Comparison of ENCODE assay signal across 12 mouse cellular contexts in the genomic region with DNA sequence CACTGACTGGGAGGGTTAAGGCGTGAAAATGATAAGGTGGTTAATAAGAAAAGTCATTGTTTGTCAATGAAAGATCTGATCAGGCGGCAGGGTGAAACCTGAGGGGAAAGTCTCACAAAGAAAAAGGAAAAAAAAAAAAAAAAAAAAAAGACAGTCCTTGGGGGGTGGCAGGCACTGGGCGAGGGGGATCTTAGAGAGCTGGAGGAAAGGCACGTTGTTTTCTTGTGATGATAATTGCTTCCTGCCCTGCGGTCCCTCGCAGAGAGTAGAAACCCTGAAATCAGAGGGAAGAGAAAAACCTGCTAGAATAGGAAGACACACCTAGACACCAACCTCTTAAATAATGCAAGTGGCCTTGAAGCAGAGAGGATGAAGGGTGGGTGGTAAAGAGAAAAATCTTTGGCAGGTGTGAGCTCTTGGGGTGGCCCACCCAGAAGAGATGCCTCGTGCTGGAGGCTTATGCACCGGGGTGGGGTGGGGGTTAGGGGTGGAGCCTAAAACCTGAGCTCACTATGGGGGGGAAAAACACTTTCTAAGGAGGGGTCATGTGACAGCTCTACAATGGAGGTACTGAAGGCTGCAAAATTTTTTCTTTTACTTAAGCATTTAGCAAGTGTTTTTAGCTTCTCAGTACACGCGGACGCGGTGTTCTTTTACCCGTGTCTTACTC.
DNase-seq lines count a peak whose midpoint lies in the region; ATAC-seq lines count a peak whose summit lies in the region.
"Had no signal": no experiment of that assay in that cellular context is flagged by ENCODE, and none has a peak within 500 bp of the region (broad histone marks: within the 10 kb centered on the region; RNA-seq: fewer than 3 reads in every experiment).

No protein-coding gene starts in this region.

- H3K9me3 ChIP-seq in heart, embryonic 13.5 days, result 0 out of 2 replicates have a peak, but pooled peaks cover 4% of the 10 kb centered on the region
- no peaks in the 10 kb centered on the region for H3K9me3 ChIP-seq in forebrain, embryonic 15.5 days
- H3K9me3 ChIP-seq in midbrain, embryonic 14.5 days (ENCODE audit: control insufficient read depth, low read length), result no peaks in the 10 kb centered on the region

- H3K36me3 ChIP-seq in heart, embryonic 13.5 days, result no peaks in the 10 kb centered on the region
- H3K36me3 ChIP-seq in forebrain, embryonic 15.5 days, result no peaks in the 10 kb centered on the region
- H3K36me3 ChIP-seq in midbrain, embryonic 14.5 days (ENCODE audit: control insufficient read depth, insufficient read depth, low read length), result no peaks in the 10 kb centered on the region

- intact Hi-C loops in heart, postnatal 36 days (cut with DNase I), result no loop called here

- H3K4me2 ChIP-seq in heart, embryonic 13.5 days, result peak overlapping the region; percentile 37
- no peak overlapping the region for H3K4me2 ChIP-seq in forebrain, embryonic 15.5 days (replicated peaks)
- H3K4me2 ChIP-seq in midbrain, embryonic 14.5 days (ENCODE audit: low read length), result peak overlapping the region; percentile 37
- H3K4me2 ChIP-seq: lung, embryonic 14.5 days had no signal

- H3K9ac ChIP-seq in heart, embryonic 13.5 days, result peak overlapping the region; percentile 52
- no peak overlapping the region for H3K9ac ChIP-seq in forebrain, embryonic 15.5 days (replicated peaks)
- no peak overlapping the region for H3K9ac ChIP-seq in midbrain, embryonic 14.5 days (replicated peaks; ENCODE audit: low read length)
- H3K9ac ChIP-seq: lung, embryonic 14.5 days had no signal

- H3K4me3 ChIP-seq in heart, embryonic 13.5 days, result no peak overlapping the region
- no peak overlapping the region for H3K4me3 ChIP-seq in forebrain, embryonic 15.5 days
- no peak overlapping the region for H3K4me3 ChIP-seq in midbrain, embryonic 14.5 days (replicated peaks; ENCODE audit: low read depth, low read length)
- H3K4me3 ChIP-seq: left cerebral cortex, adult 2 months had no signal

- peaks cover 23% of the 10 kb centered on the region for H3K4me1 ChIP-seq in heart, embryonic 13.5 days
- peaks cover 7% of the 10 kb centered on the region for H3K4me1 ChIP-seq in forebrain, embryonic 15.5 days
- H3K4me1 ChIP-seq in midbrain, embryonic 14.5 days (ENCODE audit: control insufficient read depth, insufficient read depth, low read length), result peaks cover 13% of the 10 kb centered on the region; the same call in 1 of the 2 replicates

- 24% methylated on average over 13 of the region's 13 CpGs for WGBS in heart, embryonic 13.5 days
- 16% methylated on average over 13 of the region's 13 CpGs for WGBS in forebrain, embryonic 15.5 days
- 12% methylated on average over 13 of the region's 13 CpGs for WGBS in midbrain, embryonic 14.5 days

- no peaks in the 10 kb centered on the region for H3K27me3 ChIP-seq in heart, embryonic 13.5 days (replicated peaks)
- H3K27me3 ChIP-seq in forebrain, embryonic 15.5 days, result no peaks in the 10 kb centered on the region
- H3K27me3 ChIP-seq in midbrain, embryonic 14.5 days (ENCODE audit: control insufficient read depth, insufficient read depth, low read length), result no peaks in the 10 kb centered on the region

- no peak for DNase-seq in heart, postnatal 36 days
- DNase-seq in ES-CJ7 (ENCODE audit: low read depth, low spot score), result peak; percentile 96
- peak; percentile 47 for DNase-seq in midbrain, embryonic 14.5 days
- DNase-seq in left cerebral cortex, adult 8-10 months (ENCODE audit: low spot score in 2 of 2), result no peak
- no peak for DNase-seq in cerebellum, postnatal 25 days
- no peak for DNase-seq in adipocyte (ENCODE audit: low spot score)
- DNase-seq: cerebellum, adult 18-20 months; kidney, adult 8-10 months; lung, embryonic 14.5 days had no signal

- no peak overlapping the region for H3K27ac ChIP-seq in heart, embryonic 13.5 days (replicated peaks)
- no peak overlapping the region for H3K27ac ChIP-seq in forebrain, embryonic 15.5 days (replicated peaks)
- no peak overlapping the region for H3K27ac ChIP-seq in midbrain, embryonic 14.5 days (replicated peaks; ENCODE audit: low read depth, low read length)
- H3K27ac ChIP-seq: left cerebral cortex, adult 2 months had no signal

- ATAC-seq in heart, embryonic 13.5 days (ENCODE audit: extremely low read depth, insufficient number of reproducible peaks, low FRiP score, low TSS enrichment), result no peak
- peak; percentile 57 for ATAC-seq in forebrain, embryonic 15.5 days (replicated peaks)
- peak; percentile 41; the same call in 1 of the 2 replicates for ATAC-seq in midbrain, embryonic 14.5 days (ENCODE audit: low FRiP score, low TSS enrichment)

Comparison
In these comparisons a context has a peak if more than half of its experiments do, and no peak if none do; other contexts are left out.
1. DNase-seq: peak in ES-CJ7 (single experiment) and midbrain, embryonic 14.5 days (single experiment); none in heart, postnatal 36 days (0 of 2), left cerebral cortex, adult 8-10 months (0 of 2), cerebellum, postnatal 25 days (0 of 2) and adipocyte (single experiment).